Mouse (Mus musculus) liver, postnatal 0 days (tissue): ENCODE results near the gene Pkd1.

ENCODE experiments used
- CTCF ChIP-seq: sonication (generic); IDR thresholded peaks from 2 replicates; pipeline ENCODE4 v1.5.1; 2016; ENCODE audit warnings: antibody characterized with exemption, low read depth
- EP300 ChIP-seq: IDR thresholded peaks from 2 replicates; pipeline ENCODE4 v1.6.1; 2016; ENCODE audit warnings: antibody characterized with exemption, low read depth, mild to moderate bottlenecking

DNA sequence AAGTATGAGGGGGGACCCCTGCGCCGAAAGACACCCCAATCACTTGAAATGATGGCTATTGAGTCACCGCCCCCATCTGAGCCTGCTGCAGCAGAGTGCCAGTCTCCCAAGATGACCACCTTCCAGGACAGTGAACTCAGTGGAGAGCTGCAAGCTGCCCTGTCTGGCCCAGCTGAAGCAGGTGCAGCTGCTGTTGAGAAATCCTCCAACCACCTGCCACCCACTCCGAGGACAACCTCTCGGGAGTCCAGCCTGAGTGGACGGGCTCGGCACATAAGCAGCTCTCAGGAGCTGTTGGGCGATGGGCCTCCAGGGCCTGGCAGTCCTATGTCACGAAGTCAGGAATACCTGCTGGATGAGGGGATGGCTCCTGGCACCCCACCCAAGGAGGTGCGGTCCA is 45.5 kb upstream of the Pkd1 start:
- no peak for TF ChIP-seq CTCF
- TF ChIP-seq EP300, result no peak
